Mouse (Mus musculus): ENCODE measurements at regions not wholly inside any gene's neighbourhood (a gene's known extent, or its start where the extent isn't known, plus 50 kb on each side); places are given as distances from the start of the nearest gene placed in this dataset.

- Histone ChIP-seq H3K27ac (ENCODE audit: low read depth, low read length) (no peak overlapping the region), H3K4me3 (ENCODE audit: low read depth, low read length) (no peak overlapping the region), H3K9me3 (replicated peaks; ENCODE audit: control insufficient read depth, low read length) (no peaks in the 10 kb centered on the region), H3K36me3 (ENCODE audit: control insufficient read depth, insufficient read depth, low read length) (no peaks in the 10 kb centered on the region), H3K27me3 (replicated peaks; ENCODE audit: control insufficient read depth, insufficient read depth, low read length) (no peaks in the 10 kb centered on the region), H3K4me2 (ENCODE audit: low read length) (no peak overlapping the region), H3K9ac (ENCODE audit: low read length) (no peak overlapping the region), H3K4me1 (ENCODE audit: control insufficient read depth, insufficient read depth, low read length) (no peaks in the 10 kb centered on the region)
- ATAC-seq (no peak), DNase-seq (ENCODE audit: low spot score) (no peak)
- 92% methylated on average over 4 of the region's 4 CpGs for WGBS
Measured at GRCm38 (mm10) chr13:71303956-71304355, 462.3 kb upstream of the Adamts16 start.

GRCm38 (mm10) chr13:71275991-71276390 is 434.4 kb upstream of the Adamts16 start:
- 94% methylated on average over 2 of the region's 2 CpGs for WGBS
- ATAC-seq: no peak

GRCm38 (mm10) chr13:71274139-71274538 is 432.5 kb upstream of the Adamts16 start:
- Histone ChIP-seq H3K9ac (ENCODE audit: low read length) (no peak overlapping the region), H3K4me2 (ENCODE audit: low read length) (no peak overlapping the region), H3K27ac (ENCODE audit: low read depth, low read length) (no peak overlapping the region), H3K4me1 (ENCODE audit: control insufficient read depth, insufficient read depth, low read length) (no peaks in the 10 kb centered on the region), H3K9me3 (replicated peaks; ENCODE audit: control insufficient read depth, low read length) (no peaks in the 10 kb centered on the region), H3K27me3 (replicated peaks; ENCODE audit: control insufficient read depth, insufficient read depth, low read length) (no peaks in the 10 kb centered on the region), H3K4me3 (ENCODE audit: low read depth, low read length) (no peak overlapping the region), H3K36me3 (ENCODE audit: control insufficient read depth, insufficient read depth, low read length) (no peaks in the 10 kb centered on the region)
- DNase-seq (ENCODE audit: low spot score) (no peak), ATAC-seq (no peak)
- WGBS: 63% methylated on average over 3 of the region's 3 CpGs

More at GRCm38 (mm10) chr13:71275991-71276390, 434.4 kb upstream of the Adamts16 start:
- H3K9ac ChIP-seq (ENCODE audit: low read length): no peak overlapping the region
- no peak overlapping the region for H3K4me3 ChIP-seq (ENCODE audit: low read depth, low read length)
- no peak for DNase-seq (ENCODE audit: low spot score)
- H3K4me2 ChIP-seq (ENCODE audit: low read length): no peak overlapping the region
- no peaks in the 10 kb centered on the region for H3K27me3 ChIP-seq (replicated peaks; ENCODE audit: control insufficient read depth, insufficient read depth, low read length)
- H3K36me3 ChIP-seq (ENCODE audit: control insufficient read depth, insufficient read depth, low read length): no peaks in the 10 kb centered on the region
- H3K27ac ChIP-seq (ENCODE audit: low read depth, low read length): no peak overlapping the region
- no peaks in the 10 kb centered on the region for H3K4me1 ChIP-seq (ENCODE audit: control insufficient read depth, insufficient read depth, low read length)
- no peaks in the 10 kb centered on the region; the same call in 1 of the 2 replicates for H3K9me3 ChIP-seq (replicated peaks; ENCODE audit: control insufficient read depth, low read length)

DNA sequence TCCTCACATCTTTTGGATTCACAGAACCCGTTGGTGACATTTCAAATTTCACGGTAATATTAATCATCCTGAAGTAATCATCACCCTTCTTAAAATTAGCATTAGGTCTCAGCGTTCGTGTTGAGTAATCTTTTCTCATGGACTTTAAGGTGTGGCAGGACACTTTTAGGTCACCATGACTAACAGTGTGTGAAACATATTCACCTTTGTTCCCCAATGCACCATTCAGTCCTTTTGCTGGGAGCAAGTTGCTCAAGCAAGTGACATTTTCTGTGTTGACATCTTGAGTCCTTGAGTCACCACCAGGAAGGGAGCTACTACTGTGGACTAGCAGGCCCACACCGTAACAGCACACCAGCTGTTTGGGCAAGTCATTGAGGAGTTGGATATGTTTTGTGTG is 431.9 kb upstream of the Adamts16 start:
- no peak overlapping the region for H3K4me2 ChIP-seq (ENCODE audit: low read length)
- ATAC-seq (no peak), DNase-seq (ENCODE audit: low spot score) (no peak)
- no peak overlapping the region for H3K9ac ChIP-seq (ENCODE audit: low read length)
- H3K4me3 ChIP-seq (ENCODE audit: low read depth, low read length): no peak overlapping the region
- no peaks in the 10 kb centered on the region for H3K9me3 ChIP-seq (replicated peaks; ENCODE audit: control insufficient read depth, low read length)
- H3K27ac ChIP-seq (ENCODE audit: low read depth, low read length): no peak overlapping the region
- H3K36me3 ChIP-seq (ENCODE audit: control insufficient read depth, insufficient read depth, low read length): no peaks in the 10 kb centered on the region
- H3K4me1 ChIP-seq (ENCODE audit: control insufficient read depth, insufficient read depth, low read length): no peaks in the 10 kb centered on the region
- WGBS: 93% methylated on average over 5 of the region's 5 CpGs
- H3K27me3 ChIP-seq (replicated peaks; ENCODE audit: control insufficient read depth, insufficient read depth, low read length): no peaks in the 10 kb centered on the region

- Histone ChIP-seq H3K4me2 (ENCODE audit: low read length) (no peak overlapping the region), H3K27me3 (replicated peaks; ENCODE audit: control insufficient read depth, insufficient read depth, low read length) (no peaks in the 10 kb centered on the region), H3K4me1 (ENCODE audit: control insufficient read depth, insufficient read depth, low read length) (no peaks in the 10 kb centered on the region), H3K27ac (ENCODE audit: low read depth, low read length) (no peak overlapping the region), H3K4me3 (ENCODE audit: low read depth, low read length) (no peak overlapping the region), H3K9me3 (replicated peaks; ENCODE audit: control insufficient read depth, low read length) (no peaks in the 10 kb centered on the region), H3K36me3 (ENCODE audit: control insufficient read depth, insufficient read depth, low read length) (no peaks in the 10 kb centered on the region), H3K9ac (ENCODE audit: low read length) (no peak overlapping the region)
- ATAC-seq: no peak
- WGBS: 77% methylated on average over 1 of the region's 1 CpGs
- DNase-seq (ENCODE audit: low spot score): no peak
Measured at GRCm38 (mm10) chr13:71273067-71273466, 431.5 kb upstream of the Adamts16 start.

- H3K4me1 ChIP-seq (ENCODE audit: control insufficient read depth, insufficient read depth, low read length): no peaks in the 10 kb centered on the region
- no peak overlapping the region for H3K27ac ChIP-seq (ENCODE audit: low read depth, low read length)
- no peak overlapping the region for H3K4me3 ChIP-seq (ENCODE audit: low read depth, low read length)
- no peaks in the 10 kb centered on the region for H3K36me3 ChIP-seq (ENCODE audit: control insufficient read depth, insufficient read depth, low read length)
- H3K9me3 ChIP-seq (replicated peaks; ENCODE audit: control insufficient read depth, low read length): no peaks in the 10 kb centered on the region
- H3K9ac ChIP-seq (ENCODE audit: low read length): no peak overlapping the region
- H3K4me2 ChIP-seq (ENCODE audit: low read length): no peak overlapping the region
- no peaks in the 10 kb centered on the region for H3K27me3 ChIP-seq (replicated peaks; ENCODE audit: control insufficient read depth, insufficient read depth, low read length)
- DNase-seq (ENCODE audit: low spot score): no peak
- no peak for ATAC-seq
- WGBS: 83% methylated on average over 5 of the region's 5 CpGs
Measured at GRCm38 (mm10) chr13:71272431-71272830, 430.8 kb upstream of the Adamts16 start.

GRCm38 (mm10) chr13:71271727-71272418 is 430.3 kb upstream of the Adamts16 start:
- no peak overlapping the region for H3K4me2 ChIP-seq (ENCODE audit: low read length)
- H3K36me3 ChIP-seq (ENCODE audit: control insufficient read depth, insufficient read depth, low read length): no peaks in the 10 kb centered on the region
- no peak overlapping the region for H3K4me3 ChIP-seq (ENCODE audit: low read depth, low read length)
- WGBS: 80% methylated on average over 6 of the region's 6 CpGs
- no peaks in the 10 kb centered on the region for H3K4me1 ChIP-seq (ENCODE audit: control insufficient read depth, insufficient read depth, low read length)
- H3K27ac ChIP-seq (ENCODE audit: low read depth, low read length): no peak overlapping the region
- no peaks in the 10 kb centered on the region for H3K27me3 ChIP-seq (replicated peaks; ENCODE audit: control insufficient read depth, insufficient read depth, low read length)
- H3K9ac ChIP-seq (ENCODE audit: low read length): no peak overlapping the region
- H3K9me3 ChIP-seq (replicated peaks; ENCODE audit: control insufficient read depth, low read length): no peaks in the 10 kb centered on the region
- ATAC-seq (no peak), DNase-seq (ENCODE audit: low spot score) (no peak)

GRCm38 (mm10) chr13:71270370-71270769 is 428.8 kb upstream of the Adamts16 start:
- ATAC-seq (no peak), DNase-seq (ENCODE audit: low spot score) (no peak)
- Histone ChIP-seq H3K4me3 (ENCODE audit: low read depth, low read length) (no peak overlapping the region), H3K36me3 (ENCODE audit: control insufficient read depth, insufficient read depth, low read length) (no peaks in the 10 kb centered on the region), H3K9ac (ENCODE audit: low read length) (no peak overlapping the region), H3K27me3 (replicated peaks; ENCODE audit: control insufficient read depth, insufficient read depth, low read length) (no peaks in the 10 kb centered on the region), H3K9me3 (replicated peaks; ENCODE audit: control insufficient read depth, low read length) (no peaks in the 10 kb centered on the region), H3K27ac (ENCODE audit: low read depth, low read length) (no peak overlapping the region), H3K4me2 (ENCODE audit: low read length) (no peak overlapping the region), H3K4me1 (ENCODE audit: control insufficient read depth, insufficient read depth, low read length) (no peaks in the 10 kb centered on the region)
- 90% methylated on average over 8 of the region's 8 CpGs for WGBS

DNA sequence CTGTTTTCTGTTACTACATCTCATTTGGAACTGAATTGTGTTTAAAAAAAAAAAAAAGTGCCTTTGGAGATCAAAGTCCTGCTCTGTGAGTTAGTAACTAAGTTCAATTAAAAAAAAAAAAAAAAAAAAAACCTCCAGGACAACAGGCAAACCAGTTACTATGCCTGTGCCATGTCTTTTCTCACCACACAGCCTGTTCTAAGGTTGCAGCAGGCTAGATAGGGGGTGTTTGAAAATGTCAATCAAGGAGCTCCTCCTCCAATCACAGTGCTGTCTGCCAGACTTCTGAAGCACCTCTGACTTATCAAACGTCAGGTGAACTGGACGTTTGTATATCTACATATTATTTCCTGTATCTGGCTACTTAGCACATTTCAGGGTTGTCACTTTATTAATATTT is 427.9 kb upstream of the Adamts16 start:
- no peaks in the 10 kb centered on the region for H3K4me1 ChIP-seq (ENCODE audit: control insufficient read depth, insufficient read depth, low read length)
- no peak for ATAC-seq
- H3K27me3 ChIP-seq (replicated peaks; ENCODE audit: control insufficient read depth, insufficient read depth, low read length): no peaks in the 10 kb centered on the region
- H3K4me3 ChIP-seq (ENCODE audit: low read depth, low read length): no peak overlapping the region
- H3K4me2 ChIP-seq (ENCODE audit: low read length): no peak overlapping the region
- H3K36me3 ChIP-seq (ENCODE audit: control insufficient read depth, insufficient read depth, low read length): no peaks in the 10 kb centered on the region
- H3K9me3 ChIP-seq (replicated peaks; ENCODE audit: control insufficient read depth, low read length): no peaks in the 10 kb centered on the region
- no peak overlapping the region for H3K27ac ChIP-seq (ENCODE audit: low read depth, low read length)
- H3K9ac ChIP-seq (ENCODE audit: low read length): no peak overlapping the region
- 83% methylated on average over 2 of the region's 2 CpGs for WGBS
- DNase-seq (ENCODE audit: low spot score): no peak
